Mouse (Mus musculus): ENCODE measurements around the gene Gm3776. TPM values are rescaled to one million over a fixed set of nuclear protein-coding genes. Genes with fewer than 3 reads are reported as not detected.
"Not testable (repeated sequence)": the region's sequence is repeated elsewhere in the genome, so short reads cannot be mapped to it uniquely, and the experiment has no call there.

The Gm3776 gene
- polyA plus RNA-seq, 1 experiment from 2014 or later = not detected

- H3K4me1 ChIP-seq; DNase-seq (ENCODE audit: low spot score); H3K4me3 ChIP-seq; H3K27ac ChIP-seq; H3K27me3 ChIP-seq (ENCODE audit: insufficient read depth, poor library complexity, severe bottlenecking); H3K36me3 ChIP-seq; H3K9me3 ChIP-seq: not testable (repeated sequence)
- 83% methylated on average over 3 of the region's 3 CpGs for WGBS
Measured at GRCm38 (mm10) chr9:78230461-78230860, 26.5 kb upstream of the Gm3776 start, which contains the start of gene Gsta1. TSS of gene Gsta1 (plus strand) at chr9:78230656.

- H3K9me3 ChIP-seq; H3K27ac ChIP-seq; H3K27me3 ChIP-seq (ENCODE audit: insufficient read depth, poor library complexity, severe bottlenecking); H3K36me3 ChIP-seq; H3K4me1 ChIP-seq; H3K4me3 ChIP-seq; DNase-seq (ENCODE audit: low spot score): not testable (repeated sequence)
- WGBS = no CpG with 5 or more reads among the region's 10 CpGs
Measured at GRCm38 (mm10) chr9:78233121-78233695, 23.7 kb upstream of the Gm3776 start.

DNA sequence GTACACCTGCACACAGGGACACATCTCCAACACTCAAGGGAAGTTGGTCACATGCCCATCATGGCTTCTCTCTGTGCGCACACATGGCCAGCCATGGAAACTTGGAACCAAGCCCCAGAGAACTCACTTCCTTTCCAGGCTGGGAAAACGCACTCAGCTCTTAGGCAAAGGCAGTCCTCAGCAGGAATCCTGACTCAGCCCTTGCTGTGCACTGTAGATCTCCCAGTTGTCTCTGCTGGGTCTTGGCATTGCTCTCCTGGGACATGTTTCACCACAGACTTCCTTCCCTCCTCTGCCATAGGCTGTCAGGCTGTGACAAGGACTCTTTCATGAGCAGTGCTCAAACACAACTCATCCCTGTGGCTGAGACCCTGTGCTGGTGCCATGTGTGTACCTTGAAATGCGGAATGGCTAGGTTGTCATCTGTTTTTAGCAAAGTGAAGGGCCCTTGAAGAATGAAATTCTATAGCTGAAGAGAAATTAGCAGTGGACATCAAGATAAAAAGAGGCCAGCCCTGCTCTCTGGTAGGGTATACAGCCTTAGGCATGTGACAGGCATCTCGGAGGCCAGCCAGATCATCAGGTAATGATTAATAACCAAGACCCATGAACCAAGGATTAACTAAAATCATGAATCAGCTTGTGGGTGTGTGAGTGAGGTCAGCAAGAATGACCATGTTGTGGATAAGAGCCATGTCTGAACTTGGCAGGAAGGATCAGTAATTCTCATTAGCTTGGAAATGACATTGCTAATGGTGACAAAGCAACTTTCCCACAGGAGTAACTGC is 1.1 kb upstream of the Gm3776 start:
- 75% methylated on average over 4 of the region's 4 CpGs for WGBS
- not testable (repeated sequence) for H3K36me3 ChIP-seq; H3K27me3 ChIP-seq (ENCODE audit: insufficient read depth, poor library complexity, severe bottlenecking); H3K4me3 ChIP-seq; H3K27ac ChIP-seq; H3K4me1 ChIP-seq; DNase-seq (ENCODE audit: low spot score); H3K9me3 ChIP-seq

- not testable (repeated sequence) for H3K27ac ChIP-seq; H3K4me3 ChIP-seq; H3K4me1 ChIP-seq; H3K9me3 ChIP-seq; DNase-seq (ENCODE audit: low spot score); H3K36me3 ChIP-seq; H3K27me3 ChIP-seq (ENCODE audit: insufficient read depth, poor library complexity, severe bottlenecking)
- WGBS = 0% methylated on average over 1 of the region's 6 CpGs
Measured at GRCm38 (mm10) chr9:78259688-78260087, 2.8 kb downstream of the Gm3776 start.

DNA sequence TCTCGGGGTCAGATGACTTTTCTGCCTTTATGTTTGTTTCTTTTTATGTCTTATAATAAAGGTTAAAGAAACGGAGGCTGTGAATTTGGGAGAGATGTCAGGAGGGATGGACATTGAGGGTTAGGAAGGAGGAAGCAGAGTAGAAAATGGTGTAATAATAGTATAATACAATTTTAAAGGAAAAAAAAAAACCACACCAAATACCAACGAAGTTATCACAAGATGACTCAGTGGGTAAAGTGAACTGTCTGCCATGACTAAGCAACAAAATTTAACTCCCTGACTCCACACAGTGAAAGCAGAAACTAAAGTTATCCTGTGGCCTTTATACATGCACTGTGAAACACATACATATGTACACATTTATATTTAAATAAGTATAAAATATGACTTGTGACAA is 14.0 kb downstream of the Gm3776 start:
- H3K4me1 ChIP-seq; H3K9me3 ChIP-seq; DNase-seq (ENCODE audit: low spot score); H3K27me3 ChIP-seq (ENCODE audit: insufficient read depth, poor library complexity, severe bottlenecking); H3K27ac ChIP-seq; H3K36me3 ChIP-seq; H3K4me3 ChIP-seq: not testable (repeated sequence)
- WGBS = 74% methylated on average over 3 of the region's 3 CpGs

DNA sequence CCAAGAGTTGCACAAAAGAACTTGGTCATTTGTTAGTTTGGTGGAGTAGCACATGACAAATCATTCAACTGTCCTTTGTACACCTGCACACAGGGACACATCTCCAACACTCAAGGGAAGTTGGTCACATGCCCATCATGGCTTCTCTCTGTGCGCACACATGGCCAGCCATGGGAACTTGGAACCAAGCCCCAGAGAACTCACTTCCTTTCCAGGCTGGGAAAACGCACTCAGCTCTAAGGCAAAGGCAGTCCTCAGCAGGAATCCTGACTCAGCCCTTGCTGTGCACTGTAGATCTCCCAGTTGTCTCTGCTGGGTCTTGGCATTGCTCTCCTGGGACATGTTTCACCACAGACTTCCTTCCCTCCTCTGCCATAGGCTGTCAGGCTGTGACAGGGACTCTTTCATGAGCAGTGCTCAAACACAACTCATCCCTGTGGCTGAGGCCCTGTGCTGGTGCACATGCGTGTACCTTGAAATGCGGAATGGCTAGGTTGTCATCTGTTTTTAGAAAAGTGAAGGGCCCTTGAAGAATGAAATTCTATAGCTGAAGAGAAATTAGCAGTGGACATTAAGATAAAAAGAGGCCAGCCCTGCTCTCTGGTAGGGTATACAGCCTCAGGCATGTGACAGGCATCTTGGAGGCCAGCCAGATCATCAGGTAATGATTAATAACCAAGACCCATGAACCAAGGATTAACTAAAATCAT is 25.2 kb downstream of the Gm3776 start:
- not testable (repeated sequence) for H3K4me1 ChIP-seq; H3K27me3 ChIP-seq (ENCODE audit: insufficient read depth, poor library complexity, severe bottlenecking); H3K36me3 ChIP-seq; H3K4me3 ChIP-seq; H3K9me3 ChIP-seq; DNase-seq (ENCODE audit: low spot score); H3K27ac ChIP-seq
- WGBS = 77% methylated on average over 4 of the region's 4 CpGs

GRCm38 (mm10) chr9:78289063-78289462 is 32.1 kb downstream of the Gm3776 start:
- H3K9me3 ChIP-seq; H3K4me3 ChIP-seq; H3K36me3 ChIP-seq; H3K27me3 ChIP-seq (ENCODE audit: insufficient read depth, poor library complexity, severe bottlenecking); DNase-seq (ENCODE audit: low spot score); H3K27ac ChIP-seq; H3K4me1 ChIP-seq: not testable (repeated sequence)
- WGBS = 52% methylated on average over 1 of the region's 1 CpGs

- H3K27ac ChIP-seq; H3K9me3 ChIP-seq; H3K4me1 ChIP-seq; H3K36me3 ChIP-seq; H3K4me3 ChIP-seq; H3K27me3 ChIP-seq (ENCODE audit: insufficient read depth, poor library complexity, severe bottlenecking); DNase-seq (ENCODE audit: low spot score): not testable (repeated sequence)
- WGBS = 80% methylated on average over 3 of the region's 3 CpGs
Measured at GRCm38 (mm10) chr9:78289723-78290122, 32.8 kb downstream of the Gm3776 start, which contains the start of gene Gm10639. TSS of gene Gm10639 (plus strand) at chr9:78289923.

- H3K9me3 ChIP-seq; H3K27ac ChIP-seq; H3K27me3 ChIP-seq (ENCODE audit: insufficient read depth, poor library complexity, severe bottlenecking); H3K4me1 ChIP-seq; H3K36me3 ChIP-seq; DNase-seq (ENCODE audit: low spot score); H3K4me3 ChIP-seq: not testable (repeated sequence)
- WGBS = 82% methylated on average over 8 of the region's 8 CpGs
Measured at GRCm38 (mm10) chr9:78292462-78292861, 35.5 kb downstream of the Gm3776 start.

GRCm38 (mm10) chr9:78293683-78294082 is 36.8 kb downstream of the Gm3776 start:
- not testable (repeated sequence) for DNase-seq (ENCODE audit: low spot score); H3K27ac ChIP-seq; H3K4me1 ChIP-seq; H3K36me3 ChIP-seq; H3K27me3 ChIP-seq (ENCODE audit: insufficient read depth, poor library complexity, severe bottlenecking); H3K9me3 ChIP-seq; H3K4me3 ChIP-seq
- WGBS = 67% methylated on average over 1 of the region's 1 CpGs

DNA sequence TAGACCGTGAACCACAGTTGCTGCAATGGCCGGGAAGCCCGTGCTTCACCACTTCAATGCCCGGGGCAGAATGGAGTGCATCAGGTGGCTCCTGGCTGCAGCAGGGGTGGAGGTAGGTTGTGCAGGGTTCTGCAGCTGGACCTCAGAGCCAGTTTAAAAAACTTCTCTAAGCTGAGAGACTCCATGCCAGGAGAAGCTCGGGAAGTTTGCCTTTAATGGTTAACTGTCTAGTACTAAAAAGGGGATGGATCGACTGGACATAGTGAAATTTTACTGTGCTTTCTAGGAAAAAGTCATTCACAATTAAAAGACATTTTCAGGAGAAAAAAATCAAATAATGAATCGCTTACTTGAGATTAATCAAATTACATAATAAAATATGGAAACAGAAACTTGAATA is 37.9 kb downstream of the Gm3776 start:
- not testable (repeated sequence) for H3K27ac ChIP-seq; H3K4me1 ChIP-seq; H3K4me3 ChIP-seq; H3K36me3 ChIP-seq; DNase-seq (ENCODE audit: low spot score); H3K9me3 ChIP-seq; H3K27me3 ChIP-seq (ENCODE audit: insufficient read depth, poor library complexity, severe bottlenecking)
- 79% methylated on average over 7 of the region's 7 CpGs for WGBS

- H3K27me3 ChIP-seq (ENCODE audit: insufficient read depth, poor library complexity, severe bottlenecking); H3K4me1 ChIP-seq; H3K9me3 ChIP-seq; H3K36me3 ChIP-seq; H3K27ac ChIP-seq; H3K4me3 ChIP-seq: not testable (repeated sequence)
- peak; percentile 79 for DNase-seq (ENCODE audit: low spot score)
- WGBS = 11% methylated on average over 6 of the region's 6 CpGs
Measured at GRCm38 (mm10) chr9:78296089-78296488, 39.2 kb downstream of the Gm3776 start.

DNA sequence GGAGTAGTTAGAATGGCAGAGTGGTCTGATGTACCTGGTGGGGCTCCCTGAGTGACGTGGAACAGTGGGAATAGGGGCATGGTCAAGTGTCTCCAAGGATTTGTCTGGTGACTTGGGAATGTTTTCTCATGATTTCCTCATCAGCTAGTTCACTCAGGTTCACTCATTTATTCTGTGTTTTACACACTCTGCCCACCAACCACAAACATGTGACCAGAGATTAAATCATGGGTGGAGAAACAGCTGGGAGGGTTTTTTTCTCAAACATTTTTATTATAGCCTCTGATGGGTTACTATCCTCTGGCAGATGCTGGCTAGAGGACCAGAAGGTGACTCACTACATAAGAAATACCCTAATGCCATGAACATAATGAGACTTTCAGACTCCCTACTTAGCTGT is 41.3 kb downstream of the Gm3776 start:
- DNase-seq (ENCODE audit: low spot score) = no peak
- WGBS = 84% methylated on average over 1 of the region's 1 CpGs
- no peaks in the 10 kb centered on the region for H3K36me3 ChIP-seq
- H3K9me3 ChIP-seq = no peaks in the 10 kb centered on the region
- no peak overlapping the region for H3K4me3 ChIP-seq
- H3K27ac ChIP-seq = no peak overlapping the region
- no peaks in the 10 kb centered on the region for H3K27me3 ChIP-seq (ENCODE audit: insufficient read depth, poor library complexity, severe bottlenecking)
- H3K4me1 ChIP-seq = no peaks in the 10 kb centered on the region
